Mouse (Mus musculus) C2C12 (cell line): Measurements from ENCODE around the gene Gm10570.

Experiments used
- CEBPB ChIP-seq: IDR thresholded peaks from one replicate; pipeline ENCODE4 v1.6.1; 2011; ENCODE audit warnings: low read depth, mild to moderate bottlenecking, control low read depth, moderate library complexity
- CTCF ChIP-seq: IDR thresholded peaks from one replicate; pipeline ENCODE4 v1.5.1; 2011; ENCODE audit not compliant: control insufficient read depth, insufficient read depth, insufficient read length
- FOSL1 ChIP-seq: IDR thresholded peaks from one replicate; pipeline ENCODE4 v1.8.0; 2011; ENCODE audit warnings: mild to moderate bottlenecking, low read length; ENCODE audit not compliant: poor library complexity, insufficient read depth, severe bottlenecking
- MYOD1 ChIP-seq: IDR thresholded peaks from one replicate; pipeline ENCODE4 v1.6.1; 2011; ENCODE audit warnings: low read depth; ENCODE audit not compliant: control insufficient read depth, insufficient read length
- MYOG ChIP-seq: IDR thresholded peaks from one replicate; pipeline ENCODE4 v1.6.1; 2011; ENCODE audit not compliant: control insufficient read depth, insufficient read length; ENCODE audit errors: extremely low read depth

DNA sequence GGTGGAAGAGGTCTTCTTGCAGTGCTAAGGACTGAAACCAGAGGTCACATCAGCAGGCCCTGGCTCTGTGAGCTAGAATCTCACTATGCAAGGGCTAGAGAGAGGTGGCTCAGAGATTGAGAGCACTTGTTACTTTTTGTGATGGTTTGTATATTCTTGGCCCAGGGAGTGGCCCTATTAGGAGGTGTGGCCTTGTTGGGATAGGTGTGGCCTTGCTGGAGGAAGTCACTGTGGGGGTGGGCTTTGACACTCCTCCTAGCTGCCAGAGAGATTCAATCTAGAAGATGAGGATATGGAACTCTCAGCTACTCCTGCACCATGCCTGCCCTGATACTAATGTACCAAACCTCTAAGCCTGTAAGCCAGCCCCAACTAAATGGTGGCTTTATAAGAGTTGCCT lies 49.5 kb upstream of the Gm10570 start:
- no peak for TF ChIP-seq CTCF
- no peak for TF ChIP-seq MYOD1
- no peak for TF ChIP-seq CEBPB
- TF ChIP-seq MYOG: no peak
- no peak for TF ChIP-seq FOSL1
